Mouse (Mus musculus) MEL (cell line): ENCODE measurements around the gene BC017158.
"Not testable (repeated sequence)": the region's sequence is repeated elsewhere in the genome, so short reads cannot be mapped to it uniquely, and the experiment has no call there.

Experiments used
- CHD1 ChIP-seq: IDR thresholded peaks from 2 replicates; pipeline ENCODE4 v1.6.1; 2012; ENCODE audit warnings: low read depth, mild to moderate bottlenecking, inconsistent platforms, low read length, improper control_type of control experiment
- CTCF ChIP-seq, 3 experiments: IDR thresholded peaks in 2 of 3; conservative IDR thresholded peaks in 1 of 3; 2 replicates each; pipeline ENCODE4 v1.5.1; 2011 to 2012; ENCODE audit warnings: low read length in 3 of 3, low read depth in 2 of 3, mild to moderate bottlenecking in 2 of 3, improper control_type of control experiment in 1 of 3, inconsistent platforms in 1 of 3, mixed read lengths in 1 of 3, moderate library complexity in 1 of 3; ENCODE audit not compliant: control insufficient read depth in 1 of 3, insufficient read depth in 1 of 3, poor library complexity in 1 of 3, severe bottlenecking in 1 of 3
- EP300 ChIP-seq, 2 experiments: IDR thresholded peaks; 2 replicates each; pipeline ENCODE4 v1.6.1; 2011; ENCODE audit warnings: improper control_type of control experiment in 2 of 2, low read length in 2 of 2, low read depth in 1 of 2, mild to moderate bottlenecking in 1 of 2
- MYB ChIP-seq: IDR thresholded peaks from 2 replicates; pipeline ENCODE4 v1.6.1; 2011; ENCODE audit warnings: mild to moderate bottlenecking, low read depth, low read length, improper control_type of control experiment
- POLR2A ChIP-seq, 2 experiments: IDR thresholded peaks; 2 replicates each; pipeline ENCODE4 v1.6.1; 2011 to 2012; ENCODE audit warnings: low read length in 2 of 2, mild to moderate bottlenecking in 2 of 2, control low read depth in 1 of 2, improper control_type of control experiment in 1 of 2, low read depth in 1 of 2, moderate library complexity in 1 of 2; ENCODE audit not compliant: control insufficient read depth in 1 of 2, insufficient read depth in 1 of 2, poor library complexity in 1 of 2

- TF ChIP-seq POLR2A (IDR thresholded peaks at IDR 0.05; ENCODE audit: control insufficient read depth in 1 of 2, insufficient read depth in 1 of 2, low read depth in 1 of 2, low read length in 2 of 2, poor library complexity in 1 of 2); CHD1; CTCF (IDR thresholded peaks at IDR 0.05 in 2 of 3, conservative IDR thresholded peaks at IDR 0.05 in 1 of 3; ENCODE audit: control insufficient read depth in 1 of 3, insufficient read depth in 1 of 3, low read depth in 2 of 3, low read length in 3 of 3, poor library complexity in 1 of 3, severe bottlenecking in 1 of 3); MYB; EP300 (IDR thresholded peaks at IDR 0.05; ENCODE audit: low read depth in 1 of 2, low read length in 2 of 2): not testable (repeated sequence)
Observed at GRCm38 (mm10) chr7:128340321-128340720, 42.4 kb upstream of the BC017158 start.
